Mouse (Mus musculus): Measurements from ENCODE around the gene Lcn2. TPM values are rescaled to one million over a fixed set of nuclear protein-coding genes. Genes with fewer than 3 reads are reported as not detected.
A peak's percentile ranks its signal among the peaks of the same experiment; 100 is the strongest.

Gene Lcn2
- polyA plus RNA-seq, 1 experiment from 2014 or later = 0.19 TPM

- H3K4me2 ChIP-seq (replicated peaks; ENCODE audit: low read depth, low read length) = no peak overlapping the region
- ATAC-seq (ENCODE audit: low FRiP score) = no peak
- H3K27ac ChIP-seq (ENCODE audit: low read depth, low read length) = no peak overlapping the region
- H3K36me3 ChIP-seq (ENCODE audit: control insufficient read depth, insufficient read depth, low read length) = peaks cover 12% of the 10 kb centered on the region
- H3K4me1 ChIP-seq (replicated peaks; ENCODE audit: control insufficient read depth, insufficient read depth, low read length) = peaks cover 2% of the 10 kb centered on the region
- H3K9me3 ChIP-seq (ENCODE audit: control insufficient read depth, low read length) = no peaks in the 10 kb centered on the region
- no peak overlapping the region for H3K4me3 ChIP-seq (ENCODE audit: low read depth, low read length)
- no peak for DNase-seq (ENCODE audit: low spot score)
- H3K27me3 ChIP-seq (ENCODE audit: control insufficient read depth, insufficient read depth, low read length) = no peaks in the 10 kb centered on the region
- no peak overlapping the region for H3K9ac ChIP-seq (ENCODE audit: low read depth, low read length)
- WGBS = 83% methylated on average over 12 of the region's 12 CpGs
Measured at GRCm38 (mm10) chr2:32418430-32419151, 30.5 kb upstream of the Lcn2 start.

- Histone ChIP-seq H3K9me3 (ENCODE audit: control insufficient read depth, low read length) (no peaks in the 10 kb centered on the region), H3K9ac (ENCODE audit: low read depth, low read length) (no peak overlapping the region), H3K27ac (ENCODE audit: low read depth, low read length) (no peak overlapping the region), H3K4me2 (replicated peaks; ENCODE audit: low read depth, low read length) (no peak overlapping the region), H3K4me3 (ENCODE audit: low read depth, low read length) (no peak overlapping the region), H3K27me3 (ENCODE audit: control insufficient read depth, insufficient read depth, low read length) (no peaks in the 10 kb centered on the region), H3K36me3 (ENCODE audit: control insufficient read depth, insufficient read depth, low read length) (peaks cover 12% of the 10 kb centered on the region), H3K4me1 (replicated peaks; ENCODE audit: control insufficient read depth, insufficient read depth, low read length) (no peaks in the 10 kb centered on the region)
- whole genome bisulfite sequencing = 96% methylated on average over 8 of the region's 8 CpGs
- ATAC-seq (ENCODE audit: low FRiP score) (no peak), DNase-seq (ENCODE audit: low spot score) (no peak)
Measured at GRCm38 (mm10) chr2:32417486-32417885, 29.4 kb upstream of the Lcn2 start.

- ATAC-seq (ENCODE audit: low FRiP score) = no peak
- H3K9me3 ChIP-seq (ENCODE audit: control insufficient read depth, low read length) = no peaks in the 10 kb centered on the region
- no peak for DNase-seq (ENCODE audit: low spot score)
- H3K27ac ChIP-seq (ENCODE audit: low read depth, low read length) = no peak overlapping the region
- no peak overlapping the region for H3K4me2 ChIP-seq (replicated peaks; ENCODE audit: low read depth, low read length)
- WGBS = 88% methylated on average over 2 of the region's 2 CpGs
- no peak overlapping the region for H3K9ac ChIP-seq (ENCODE audit: low read depth, low read length)
- H3K4me1 ChIP-seq (replicated peaks; ENCODE audit: control insufficient read depth, insufficient read depth, low read length) = no peaks in the 10 kb centered on the region
- H3K4me3 ChIP-seq (ENCODE audit: low read depth, low read length) = no peak overlapping the region
- H3K27me3 ChIP-seq (ENCODE audit: control insufficient read depth, insufficient read depth, low read length) = no peaks in the 10 kb centered on the region
- H3K36me3 ChIP-seq (ENCODE audit: control insufficient read depth, insufficient read depth, low read length) = peaks cover 12% of the 10 kb centered on the region
Measured at GRCm38 (mm10) chr2:32416556-32416955, 28.5 kb upstream of the Lcn2 start.

GRCm38 (mm10) chr2:32415801-32416200 is 27.7 kb upstream of the Lcn2 start:
- DNase-seq (ENCODE audit: low spot score) = no peak

GRCm38 (mm10) chr2:32413936-32414335 is 25.9 kb upstream of the Lcn2 start:
- no peak for ATAC-seq (ENCODE audit: low FRiP score)
- 59% methylated on average over 5 of the region's 5 CpGs for WGBS
- H3K36me3 ChIP-seq (ENCODE audit: control insufficient read depth, insufficient read depth, low read length) = peaks cover 9% of the 10 kb centered on the region

More at GRCm38 (mm10) chr2:32415801-32416200, 27.7 kb upstream of the Lcn2 start:
- no peaks in the 10 kb centered on the region for H3K4me1 ChIP-seq (replicated peaks; ENCODE audit: control insufficient read depth, insufficient read depth, low read length)
- H3K27me3 ChIP-seq (ENCODE audit: control insufficient read depth, insufficient read depth, low read length) = no peaks in the 10 kb centered on the region
- ATAC-seq (ENCODE audit: low FRiP score) = no peak
- H3K9me3 ChIP-seq (ENCODE audit: control insufficient read depth, low read length) = no peaks in the 10 kb centered on the region
- 96% methylated on average over 12 of the region's 12 CpGs for WGBS
- no peak overlapping the region for H3K9ac ChIP-seq (ENCODE audit: low read depth, low read length)
- H3K27ac ChIP-seq (ENCODE audit: low read depth, low read length) = no peak overlapping the region
- H3K4me2 ChIP-seq (replicated peaks; ENCODE audit: low read depth, low read length) = no peak overlapping the region
- H3K4me3 ChIP-seq (ENCODE audit: low read depth, low read length) = no peak overlapping the region
- H3K36me3 ChIP-seq (ENCODE audit: control insufficient read depth, insufficient read depth, low read length) = peaks cover 12% of the 10 kb centered on the region

GRCm38 (mm10) chr2:32412742-32413531 is 24.9 kb upstream of the Lcn2 start:
- WGBS = 89% methylated on average over 6 of the region's 6 CpGs
- ATAC-seq (ENCODE audit: low FRiP score) (no peak), DNase-seq (ENCODE audit: low spot score) (no peak)

More at GRCm38 (mm10) chr2:32413936-32414335, 25.9 kb upstream of the Lcn2 start:
- Histone ChIP-seq H3K27me3 (ENCODE audit: control insufficient read depth, insufficient read depth, low read length) (no peaks in the 10 kb centered on the region), H3K4me3 (ENCODE audit: low read depth, low read length) (no peak overlapping the region), H3K9me3 (ENCODE audit: control insufficient read depth, low read length) (no peaks in the 10 kb centered on the region), H3K4me2 (replicated peaks; ENCODE audit: low read depth, low read length) (no peak overlapping the region), H3K9ac (ENCODE audit: low read depth, low read length) (no peak overlapping the region), H3K27ac (ENCODE audit: low read depth, low read length) (no peak overlapping the region), H3K4me1 (replicated peaks; ENCODE audit: control insufficient read depth, insufficient read depth, low read length) (no peaks in the 10 kb centered on the region)
- DNase-seq (ENCODE audit: low spot score) = no peak

GRCm38 (mm10) chr2:32411407-32411806 is 23.4 kb upstream of the Lcn2 start:
- ATAC-seq (ENCODE audit: low FRiP score) (no peak), DNase-seq (ENCODE audit: low spot score) (no peak)
- Histone ChIP-seq H3K4me2 (replicated peaks; ENCODE audit: low read depth, low read length) (no peak overlapping the region), H3K27ac (ENCODE audit: low read depth, low read length) (no peak overlapping the region), H3K36me3 (ENCODE audit: control insufficient read depth, insufficient read depth, low read length) (peaks cover 6% of the 10 kb centered on the region), H3K9ac (ENCODE audit: low read depth, low read length) (no peak overlapping the region), H3K9me3 (ENCODE audit: control insufficient read depth, low read length) (no peaks in the 10 kb centered on the region), H3K27me3 (ENCODE audit: control insufficient read depth, insufficient read depth, low read length) (no peaks in the 10 kb centered on the region), H3K4me1 (replicated peaks; ENCODE audit: control insufficient read depth, insufficient read depth, low read length) (no peaks in the 10 kb centered on the region), H3K4me3 (ENCODE audit: low read depth, low read length) (no peak overlapping the region)
- 84% methylated on average over 7 of the region's 7 CpGs for whole genome bisulfite sequencing

More at GRCm38 (mm10) chr2:32412742-32413531, 24.9 kb upstream of the Lcn2 start:
- Histone ChIP-seq H3K4me2 (replicated peaks; ENCODE audit: low read depth, low read length) (no peak overlapping the region), H3K9ac (ENCODE audit: low read depth, low read length) (no peak overlapping the region), H3K27me3 (ENCODE audit: control insufficient read depth, insufficient read depth, low read length) (no peaks in the 10 kb centered on the region), H3K36me3 (ENCODE audit: control insufficient read depth, insufficient read depth, low read length) (peaks cover 9% of the 10 kb centered on the region), H3K4me1 (replicated peaks; ENCODE audit: control insufficient read depth, insufficient read depth, low read length) (no peaks in the 10 kb centered on the region), H3K27ac (ENCODE audit: low read depth, low read length) (no peak overlapping the region), H3K9me3 (ENCODE audit: control insufficient read depth, low read length) (no peaks in the 10 kb centered on the region), H3K4me3 (ENCODE audit: low read depth, low read length) (no peak overlapping the region)

- Histone ChIP-seq H3K9me3 (ENCODE audit: control insufficient read depth, low read length) (no peaks in the 10 kb centered on the region), H3K9ac (ENCODE audit: low read depth, low read length) (no peak overlapping the region), H3K4me1 (replicated peaks; ENCODE audit: control insufficient read depth, insufficient read depth, low read length) (no peaks in the 10 kb centered on the region), H3K27me3 (ENCODE audit: control insufficient read depth, insufficient read depth, low read length) (no peaks in the 10 kb centered on the region), H3K36me3 (ENCODE audit: control insufficient read depth, insufficient read depth, low read length) (no peaks in the 10 kb centered on the region), H3K4me2 (replicated peaks; ENCODE audit: low read depth, low read length) (no peak overlapping the region), H3K27ac (ENCODE audit: low read depth, low read length) (peak overlapping the region; percentile 36), H3K4me3 (ENCODE audit: low read depth, low read length) (no peak overlapping the region)
- ATAC-seq (ENCODE audit: low FRiP score) = no peak
- peak; percentile 34 for DNase-seq (ENCODE audit: low spot score)
- 69% methylated on average over 25 of the region's 25 CpGs for WGBS
Measured at GRCm38 (mm10) chr2:32408429-32409424, 20.7 kb upstream of the Lcn2 start.

Measured in hindbrain, embryonic 11.5 days (tissue).